Mouse (Mus musculus) myocyte (in vitro differentiated cells): ENCODE measurements around the gene Krtap10-4. TPM values are rescaled to one million over a fixed set of nuclear protein-coding genes. Genes with fewer than 3 reads are reported as not detected.

Source experiments
- H3K27me3 ChIP-seq: one replicate; pipeline ENCODE4 v1.6.1; 2011; ENCODE audit not compliant: control insufficient read depth, insufficient read depth, insufficient read length
- H3K36me3 ChIP-seq: one replicate; pipeline ENCODE4 v1.6.1; 2011; ENCODE audit not compliant: control insufficient read depth, insufficient read depth
- H3K4me2 ChIP-seq: one replicate; pipeline ENCODE4 v1.6.1; 2011; ENCODE audit warnings: low read depth, control low read depth
- H3K4me3 ChIP-seq: one replicate; pipeline ENCODE4 v1.5.1; 2011; ENCODE audit warnings: mild to moderate bottlenecking, control low read depth, moderate library complexity
- H3K79me2 ChIP-seq: one replicate; pipeline ENCODE4 v1.6.1; 2011; ENCODE audit not compliant: control insufficient read depth, insufficient read depth
- H3ac ChIP-seq: one replicate; pipeline ENCODE4 v1.6.1; 2011; ENCODE audit not compliant: control insufficient read depth, insufficient read length
- CEBPB ChIP-seq: IDR thresholded peaks from 2 replicates; pipeline ENCODE4 v1.6.1; 2011; ENCODE audit warnings: mild to moderate bottlenecking, moderate library complexity; ENCODE audit not compliant: poor library complexity, insufficient read depth, severe bottlenecking
- E2F4 ChIP-seq: IDR thresholded peaks from one replicate; pipeline ENCODE4 v1.6.1; 2011; ENCODE audit warnings: mild to moderate bottlenecking, control low read depth, moderate library complexity; ENCODE audit not compliant: insufficient read depth
- MAX ChIP-seq: IDR thresholded peaks from one replicate; pipeline ENCODE4 v1.6.1; 2011; ENCODE audit warnings: low read depth, mild to moderate bottlenecking, control low read depth
- MYOD1 ChIP-seq, 3 experiments: IDR thresholded peaks; one replicate each; pipeline ENCODE4 v1.6.1; 2011; ENCODE audit warnings: control low read depth in 2 of 3, low read depth in 2 of 3, mild to moderate bottlenecking in 2 of 3, moderate library complexity in 1 of 3; ENCODE audit not compliant: insufficient read length in 2 of 3, control insufficient read depth in 1 of 3
- MYOG ChIP-seq, 3 experiments: IDR thresholded peaks; one replicate each; pipeline ENCODE4 v1.6.1; 2011; ENCODE audit warnings: control low read depth in 2 of 3, low read depth in 2 of 3, mild to moderate bottlenecking in 2 of 3; ENCODE audit not compliant: insufficient read length in 2 of 3, control insufficient read depth in 1 of 3, insufficient read depth in 1 of 3
- POLR2A ChIP-seq: IDR thresholded peaks from one replicate; pipeline ENCODE4 v1.6.1; 2011; ENCODE audit warnings: low read depth, mild to moderate bottlenecking, control low read depth, moderate library complexity; ENCODE audit not compliant: insufficient read length
- POLR2AphosphoS2 ChIP-seq: IDR thresholded peaks from one replicate; pipeline ENCODE4 v1.6.1; 2011; ENCODE audit warnings: low read depth, control low read depth; ENCODE audit not compliant: insufficient read length
- REST ChIP-seq: IDR thresholded peaks from one replicate; pipeline ENCODE4 v1.6.1; 2011; ENCODE audit warnings: mild to moderate bottlenecking, control low read depth, moderate library complexity; ENCODE audit not compliant: insufficient read depth, insufficient read length
- SRF ChIP-seq: IDR thresholded peaks from one replicate; pipeline ENCODE4 v1.6.1; 2011; ENCODE audit warnings: low read depth; ENCODE audit not compliant: control insufficient read depth, insufficient read length
- TCF12 ChIP-seq: IDR thresholded peaks from one replicate; pipeline ENCODE4 v1.6.1; 2011; ENCODE audit warnings: mild to moderate bottlenecking, control low read depth; ENCODE audit not compliant: poor library complexity, insufficient read depth, severe bottlenecking
- TCF3 ChIP-seq: IDR thresholded peaks from one replicate; pipeline ENCODE4 v1.6.1; 2011; ENCODE audit warnings: low read depth, control low read depth; ENCODE audit not compliant: insufficient read length
- USF1 ChIP-seq: IDR thresholded peaks from one replicate; pipeline ENCODE4 v1.6.1; 2011; ENCODE audit warnings: low read depth, mild to moderate bottlenecking, control low read depth, moderate library complexity
- polyA plus RNA-seq: library from polyadenylated mRNA; unstranded; fragments of >200 nt; fragmentation: generic; extraction: Trizol; gene quantifications from one replicate; pipeline ENCODE4 v1.2.1, GENCODE M21; 2012; ENCODE audit warnings: missing spikeins

Gene Krtap10-4
- polyA plus RNA-seq, 1 experiment: not detected

GRCm38 (mm10) chr10:77861675-77862074 is 34.8 kb upstream of the Krtap10-4 start, which contains the start of gene Gm3285:
TSS of gene Gm3285 (plus strand) at chr10:77861975.
- Histone ChIP-seq H3K4me3 (no peak within 1 kb of the TSS), H3ac (no peak within 1 kb of the TSS), H3K79me2 (no peaks in the 10 kb centered on the region), H3K36me3 (no peaks in the 10 kb centered on the region), H3K27me3 (peaks cover 7% of the 10 kb centered on the region), H3K4me2 (no peak within 1 kb of the TSS)
- no peak for TF ChIP-seq CEBPB
- TF ChIP-seq POLR2A: no peak
- TF ChIP-seq MYOG (IDR thresholded peaks at IDR 0.05; ENCODE audit: control insufficient read depth in 1 of 3, insufficient read depth in 1 of 3, insufficient read length in 2 of 3, low read depth in 2 of 3): no peak
- no peak for TF ChIP-seq MYOD1 (IDR thresholded peaks at IDR 0.05; ENCODE audit: control insufficient read depth in 1 of 3, insufficient read length in 2 of 3, low read depth in 2 of 3)
- no peak for TF ChIP-seq USF1
- no peak for TF ChIP-seq TCF12
- no peak for TF ChIP-seq POLR2AphosphoS2
- TF ChIP-seq SRF: no peak
- no peak for TF ChIP-seq MAX
- no peak for TF ChIP-seq TCF3
- TF ChIP-seq REST: no peak
- TF ChIP-seq E2F4: no peak

GRCm38 (mm10) chr10:77852559-77852958 is 25.7 kb upstream of the Krtap10-4 start, which contains the start of gene Gm10318:
TSS of gene Gm10318 (plus strand) at chr10:77852859.
- H3K36me3 ChIP-seq: no peaks in the 10 kb centered on the region
- no peak within 1 kb of the TSS for H3K4me3 ChIP-seq
- no peak for TF ChIP-seq MAX
- no peak for TF ChIP-seq USF1
- no peak for TF ChIP-seq SRF
- TF ChIP-seq CEBPB: no peak
- TF ChIP-seq REST: no peak
- TF ChIP-seq POLR2A: no peak
- no peak for TF ChIP-seq TCF3
- TF ChIP-seq POLR2AphosphoS2: no peak
- TF ChIP-seq MYOG (IDR thresholded peaks at IDR 0.05; ENCODE audit: control insufficient read depth in 1 of 3, insufficient read depth in 1 of 3, insufficient read length in 2 of 3, low read depth in 2 of 3): no peak
- no peak for TF ChIP-seq E2F4
- no peak for TF ChIP-seq TCF12
- TF ChIP-seq MYOD1 (IDR thresholded peaks at IDR 0.05; ENCODE audit: control insufficient read depth in 1 of 3, insufficient read length in 2 of 3, low read depth in 2 of 3): no peak
- no peak within 1 kb of the TSS for H3K4me2 ChIP-seq
- no peak within 1 kb of the TSS for H3ac ChIP-seq
- no peaks in the 10 kb centered on the region for H3K79me2 ChIP-seq
- H3K27me3 ChIP-seq: peaks cover 13% of the 10 kb centered on the region

GRCm38 (mm10) chr10:77847538-77847937 is 20.6 kb upstream of the Krtap10-4 start:
- Histone ChIP-seq H3K4me3 (no peak overlapping the region), H3ac (no peak overlapping the region), H3K79me2 (no peaks in the 10 kb centered on the region), H3K4me2 (no peak overlapping the region), H3K27me3 (no peaks in the 10 kb centered on the region), H3K36me3 (no peaks in the 10 kb centered on the region)
- no peak for TF ChIP-seq USF1
- no peak for TF ChIP-seq POLR2A
- no peak for TF ChIP-seq SRF
- TF ChIP-seq MAX: no peak
- no peak for TF ChIP-seq TCF12
- no peak for TF ChIP-seq REST
- no peak for TF ChIP-seq MYOD1 (IDR thresholded peaks at IDR 0.05; ENCODE audit: control insufficient read depth in 1 of 3, insufficient read length in 2 of 3, low read depth in 2 of 3)
- TF ChIP-seq CEBPB: no peak
- TF ChIP-seq TCF3: no peak
- TF ChIP-seq MYOG (IDR thresholded peaks at IDR 0.05; ENCODE audit: control insufficient read depth in 1 of 3, insufficient read depth in 1 of 3, insufficient read length in 2 of 3, low read depth in 2 of 3): no peak
- TF ChIP-seq E2F4: no peak
- TF ChIP-seq POLR2AphosphoS2: no peak

GRCm38 (mm10) chr10:77846961-77847360 is 20.1 kb upstream of the Krtap10-4 start:
- TF ChIP-seq CEBPB: no peak
- no peak for TF ChIP-seq MAX
- no peak for TF ChIP-seq REST
- no peak for TF ChIP-seq TCF3
- no peak for TF ChIP-seq SRF
- TF ChIP-seq POLR2A: no peak
- TF ChIP-seq MYOD1 (IDR thresholded peaks at IDR 0.05; ENCODE audit: control insufficient read depth in 1 of 3, insufficient read length in 2 of 3, low read depth in 2 of 3): no peak
- Histone ChIP-seq H3K4me2 (no peak overlapping the region), H3K27me3 (no peaks in the 10 kb centered on the region), H3ac (no peak overlapping the region), H3K79me2 (no peaks in the 10 kb centered on the region), H3K36me3 (no peaks in the 10 kb centered on the region), H3K4me3 (no peak overlapping the region)

- no peaks in the 10 kb centered on the region for H3K27me3 ChIP-seq
- H3K4me3 ChIP-seq: no peak within 1 kb of the TSS
- no peak for TF ChIP-seq MYOG (IDR thresholded peaks at IDR 0.05; ENCODE audit: control insufficient read depth in 1 of 3, insufficient read depth in 1 of 3, insufficient read length in 2 of 3, low read depth in 2 of 3)
- TF ChIP-seq MYOD1 (IDR thresholded peaks at IDR 0.05; ENCODE audit: control insufficient read depth in 1 of 3, insufficient read length in 2 of 3, low read depth in 2 of 3): no peak
- TF ChIP-seq TCF12: no peak
- TF ChIP-seq REST: no peak
- TF ChIP-seq POLR2AphosphoS2: no peak
- no peak for TF ChIP-seq E2F4
- TF ChIP-seq CEBPB: no peak
- no peak for TF ChIP-seq MAX
- no peak for TF ChIP-seq POLR2A
- TF ChIP-seq SRF: no peak
- no peaks in the 10 kb centered on the region for H3K36me3 ChIP-seq
- H3ac ChIP-seq: no peak within 1 kb of the TSS
- H3K4me2 ChIP-seq: no peak within 1 kb of the TSS
- H3K79me2 ChIP-seq: no peaks in the 10 kb centered on the region
These were observed 19.6 kb upstream of the Krtap10-4 start, which contains the start of gene Gm36176 for GRCm38 (mm10) chr10:77846503-77846902. TSS of gene Gm36176 (plus strand) at chr10:77846803.
